Mouse (Mus musculus) C2C12 (cell line): ENCODE measurements at regions not wholly inside any gene's neighbourhood (a gene's known extent, or its start where the extent isn't known, plus 50 kb on each side); places are given as distances from the start of the nearest gene placed in this dataset.

ENCODE experiments used
- H3K27me3 ChIP-seq: one replicate; pipeline ENCODE4 v1.6.1; 2011; ENCODE audit not compliant: control insufficient read depth, insufficient read depth, insufficient read length
- H3K36me3 ChIP-seq: one replicate; pipeline ENCODE4 v1.6.1; 2011; ENCODE audit not compliant: control insufficient read depth, insufficient read depth
- H3K4me3 ChIP-seq: one replicate; pipeline ENCODE4 v1.5.1; 2011; ENCODE audit warnings: mild to moderate bottlenecking, control low read depth; ENCODE audit not compliant: poor library complexity, insufficient read depth, severe bottlenecking
- H3K79me2 ChIP-seq: one replicate; pipeline ENCODE4 v1.6.1; 2011; ENCODE audit not compliant: control insufficient read depth, insufficient read depth
- H3K79me3 ChIP-seq: one replicate; pipeline ENCODE4 v1.6.1; 2011; ENCODE audit warnings: low read depth, control low read depth
- H3ac ChIP-seq: one replicate; pipeline ENCODE3; 2011; ENCODE audit warnings: low read depth; ENCODE audit not compliant: control insufficient read depth, insufficient read length
- CEBPB ChIP-seq: IDR thresholded peaks from one replicate; pipeline ENCODE4 v1.6.1; 2011; ENCODE audit warnings: low read depth, mild to moderate bottlenecking, control low read depth, moderate library complexity
- CTCF ChIP-seq: IDR thresholded peaks from one replicate; pipeline ENCODE4 v1.5.1; 2011; ENCODE audit not compliant: control insufficient read depth, insufficient read depth, insufficient read length
- FOSL1 ChIP-seq: IDR thresholded peaks from one replicate; pipeline ENCODE4 v1.8.0; 2011; ENCODE audit warnings: mild to moderate bottlenecking, low read length; ENCODE audit not compliant: poor library complexity, insufficient read depth, severe bottlenecking
- MAX ChIP-seq: IDR thresholded peaks from one replicate; pipeline ENCODE4 v1.6.1; 2011; ENCODE audit warnings: mild to moderate bottlenecking, control low read depth
- MYOD1 ChIP-seq: IDR thresholded peaks from one replicate; pipeline ENCODE4 v1.6.1; 2011; ENCODE audit warnings: low read depth; ENCODE audit not compliant: control insufficient read depth, insufficient read length
- MYOG ChIP-seq: IDR thresholded peaks from one replicate; pipeline ENCODE4 v1.6.1; 2011; ENCODE audit not compliant: control insufficient read depth, insufficient read length; ENCODE audit errors: extremely low read depth
- USF1 ChIP-seq: IDR thresholded peaks from one replicate; pipeline ENCODE4 v1.6.1; 2011; ENCODE audit warnings: low read depth, mild to moderate bottlenecking, control low read depth, moderate library complexity

DNA sequence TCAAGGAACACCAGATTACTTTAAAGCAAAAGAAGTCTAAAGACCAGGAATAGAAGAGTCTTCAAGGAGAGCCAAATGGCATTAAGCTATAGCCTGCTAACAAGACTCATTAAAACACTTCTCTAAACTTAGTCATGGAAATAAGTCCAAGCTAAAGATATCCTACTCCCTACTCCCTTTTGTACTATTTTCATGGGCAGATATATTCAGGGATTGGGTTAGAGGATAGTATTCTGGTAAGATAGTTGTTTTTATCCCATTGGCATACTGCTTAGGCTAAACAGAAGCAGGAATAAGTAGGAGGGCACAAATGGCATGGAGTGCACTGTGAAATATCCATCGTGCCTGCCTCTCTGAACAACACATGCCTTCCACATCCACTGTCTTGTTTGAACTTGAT is 723.5 kb downstream of the Cypt12 start:
- Histone ChIP-seq H3K27me3 (no peaks in the 10 kb centered on the region), H3ac (no peak overlapping the region), H3K36me3 (no peaks in the 10 kb centered on the region), H3K79me2 (no peaks in the 10 kb centered on the region), H3K4me3 (no peak overlapping the region), H3K79me3 (no peaks in the 10 kb centered on the region)
- TF ChIP-seq USF1, result no peak
- TF ChIP-seq MAX, result no peak
- no peak for TF ChIP-seq FOSL1
- TF ChIP-seq MYOD1, result no peak
- no peak for TF ChIP-seq CTCF
- TF ChIP-seq CEBPB, result no peak
- TF ChIP-seq MYOG, result no peak

GRCm38 (mm10) chr3:18683346-18684101 is 735.3 kb downstream of the Cypt12 start:
- Histone ChIP-seq H3K79me3 (no peaks in the 10 kb centered on the region), H3ac (no peak overlapping the region), H3K79me2 (no peaks in the 10 kb centered on the region), H3K4me3 (no peak overlapping the region), H3K27me3 (no peaks in the 10 kb centered on the region), H3K36me3 (no peaks in the 10 kb centered on the region)
- no peak for TF ChIP-seq MYOG
- TF ChIP-seq USF1, result no peak
- TF ChIP-seq CTCF, result no peak
- TF ChIP-seq MAX, result no peak
- TF ChIP-seq MYOD1, result no peak

DNA sequence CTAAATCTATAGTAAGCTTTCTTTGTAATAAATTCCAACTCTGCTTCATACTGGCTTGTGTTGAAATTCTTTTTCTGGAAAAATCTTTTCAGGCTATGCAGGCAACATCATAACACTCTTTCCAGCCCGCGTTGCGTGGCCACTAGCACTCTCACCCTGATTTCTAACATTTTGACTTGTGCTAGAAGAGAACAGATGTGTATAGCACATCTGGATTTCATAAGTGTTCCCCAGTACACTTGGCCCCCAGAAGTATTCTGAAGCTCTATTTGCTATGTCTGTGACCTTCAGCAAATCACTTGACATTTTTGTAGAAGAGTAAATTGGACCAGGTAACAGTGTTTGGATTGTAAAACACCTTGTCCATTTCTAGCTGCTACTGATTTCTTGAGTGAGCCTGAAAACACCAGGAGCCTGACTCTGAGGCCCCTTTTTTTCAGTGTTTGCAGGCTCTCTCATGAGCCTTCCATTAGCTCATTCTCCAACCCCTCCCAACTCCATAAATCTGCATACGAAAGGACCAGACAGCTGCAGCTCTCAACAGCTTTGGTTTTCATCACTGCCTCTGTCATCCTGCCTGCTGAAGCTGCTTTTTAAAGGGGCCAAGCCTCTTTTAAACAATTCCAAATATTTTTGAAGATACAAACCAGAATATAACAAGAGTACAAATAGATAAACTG is 747.0 kb downstream of the Cypt12 start:
- no peaks in the 10 kb centered on the region for H3K79me2 ChIP-seq
- H3K36me3 ChIP-seq, result no peaks in the 10 kb centered on the region
- no peak overlapping the region for H3K4me3 ChIP-seq
- TF ChIP-seq CTCF, result no peak
- TF ChIP-seq MAX, result no peak
- TF ChIP-seq MYOD1, result no peak
- no peak for TF ChIP-seq USF1
- no peak for TF ChIP-seq CEBPB
- TF ChIP-seq MYOG, result no peak
- no peak for TF ChIP-seq FOSL1
- no peak overlapping the region for H3ac ChIP-seq
- no peaks in the 10 kb centered on the region for H3K27me3 ChIP-seq
- no peaks in the 10 kb centered on the region for H3K79me3 ChIP-seq

DNA sequence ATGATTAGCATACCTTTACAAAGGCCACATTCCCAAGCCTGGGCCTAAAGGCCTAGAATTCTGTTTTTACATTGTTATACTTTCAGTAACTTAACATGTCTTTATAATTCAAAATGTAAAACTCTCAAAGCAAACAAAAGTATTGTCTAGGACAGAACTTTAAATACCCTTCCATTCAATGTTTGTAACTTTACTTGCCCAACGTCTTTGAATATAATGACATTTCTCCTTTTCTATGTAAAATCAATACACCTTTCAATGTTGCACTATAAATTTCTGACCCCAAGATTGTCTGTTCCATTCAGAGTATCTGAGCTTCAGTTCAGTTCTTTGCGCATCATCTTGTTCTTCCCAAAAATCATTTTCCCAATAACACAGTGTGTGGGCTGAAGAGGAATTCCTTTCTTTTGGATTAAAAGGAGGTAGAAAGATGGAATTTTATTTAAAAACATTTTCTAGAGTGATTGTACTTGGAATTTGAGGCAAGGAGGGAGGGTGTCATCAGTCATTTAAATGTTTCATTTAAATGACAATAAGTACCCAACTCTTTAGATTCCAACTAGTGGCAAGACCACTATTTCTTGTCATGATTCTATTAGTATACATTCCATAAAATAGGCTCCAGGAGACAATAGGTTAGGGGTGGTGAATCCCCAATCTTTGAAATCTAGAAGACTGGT is 748.9 kb downstream of the Cypt12 start:
- no peak overlapping the region for H3ac ChIP-seq
- no peaks in the 10 kb centered on the region for H3K79me3 ChIP-seq
- no peak overlapping the region for H3K4me3 ChIP-seq
- no peaks in the 10 kb centered on the region for H3K79me2 ChIP-seq
- no peak for TF ChIP-seq MYOD1
- no peak for TF ChIP-seq CTCF
- TF ChIP-seq CEBPB, result no peak
- no peak for TF ChIP-seq MAX
- TF ChIP-seq USF1, result no peak
- TF ChIP-seq FOSL1, result no peak
- no peak for TF ChIP-seq MYOG
- no peaks in the 10 kb centered on the region for H3K27me3 ChIP-seq
- H3K36me3 ChIP-seq, result no peaks in the 10 kb centered on the region

DNA sequence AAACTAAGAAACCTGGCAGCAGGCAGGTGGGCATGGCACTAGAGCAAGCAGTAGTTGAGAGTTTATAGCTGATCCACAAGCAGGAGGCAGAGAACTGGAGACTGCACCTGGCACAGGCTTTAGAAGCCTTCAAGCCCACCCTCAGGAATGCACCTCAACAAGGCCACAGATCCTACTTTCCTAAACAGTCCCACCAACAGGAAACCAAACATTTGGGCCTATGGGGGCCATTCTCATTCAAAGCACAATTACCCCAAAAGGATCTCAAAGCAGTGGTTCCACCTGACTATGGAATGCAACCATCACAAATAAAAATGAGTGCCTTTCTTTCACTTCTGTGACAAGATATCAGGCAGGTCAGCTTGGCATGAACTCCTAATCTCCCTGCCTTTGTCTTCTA is 749.9 kb downstream of the Cypt12 start:
- Histone ChIP-seq H3K79me2 (no peaks in the 10 kb centered on the region), H3K79me3 (no peaks in the 10 kb centered on the region), H3ac (no peak overlapping the region), H3K27me3 (no peaks in the 10 kb centered on the region), H3K4me3 (no peak overlapping the region), H3K36me3 (no peaks in the 10 kb centered on the region)
- TF ChIP-seq USF1 (no peak), CEBPB (no peak), MAX (no peak), MYOG (no peak), FOSL1 (no peak), CTCF (no peak), MYOD1 (no peak)
